Mouse (Mus musculus): Measurements from ENCODE around the gene Iqcf4. TPM values are rescaled to one million over a fixed set of nuclear protein-coding genes. Genes with fewer than 3 reads are reported as not detected.

Iqcf4 gene
- not detected for polyA plus RNA-seq (2017; shearing (Covaris generic))

GRCm38 (mm10) chr9:106570896-106571295 lies at the start of gene Iqcf4:
TSS of gene Iqcf4 (minus strand) at chr9:106570996.

GRCm38 (mm10) chr9:106561531-106561930 lies 9.3 kb downstream of the Iqcf4 start, which contains the start of gene Iqcf3:
TSS of gene Iqcf3 (minus strand) at chr9:106561631.

Other genes starting within 250 kb of the Iqcf4 start
- gene Dusp7, start 202.4 kb downstream of the Iqcf4 start, polyA plus RNA-seq (2017; shearing (Covaris generic)) = 64.0 TPM
- 577 TPM for gene Rpl29, start 141.5 kb downstream of the Iqcf4 start, polyA plus RNA-seq (2017; shearing (Covaris generic))
- gene Acy1, start 132.7 kb downstream of the Iqcf4 start, polyA plus RNA-seq (2017; shearing (Covaris generic)) = 19.6 TPM
- 8.6 TPM for gene Abhd14b, start 123.5 kb downstream of the Iqcf4 start, polyA plus RNA-seq (2017; shearing (Covaris generic))
- gene Abhd14a, start 123.3 kb downstream of the Iqcf4 start, polyA plus RNA-seq (2017; shearing (Covaris generic)) = 13.0 TPM
- gene Pcbp4, start 117.7 kb downstream of the Iqcf4 start, polyA plus RNA-seq (2017; shearing (Covaris generic)) = 12.2 TPM
- gene Gpr62, start 105.1 kb downstream of the Iqcf4 start, polyA plus RNA-seq (2017; shearing (Covaris generic)) = not detected
- gene Rrp9, start 95.0 kb downstream of the Iqcf4 start, polyA plus RNA-seq (2017; shearing (Covaris generic)) = 82.8 TPM
- 75.9 TPM for gene Parp3, start 94.0 kb downstream of the Iqcf4 start, polyA plus RNA-seq (2017; shearing (Covaris generic))
- not detected for gene Iqcf1, start 71.0 kb downstream of the Iqcf4 start, polyA plus RNA-seq (2017; shearing (Covaris generic))
- not detected for gene Iqcf5, start 56.4 kb downstream of the Iqcf4 start, polyA plus RNA-seq (2017; shearing (Covaris generic))
- not detected for gene Iqcf3, start 9.4 kb downstream of the Iqcf4 start, polyA plus RNA-seq (2017; shearing (Covaris generic))
- gene Iqcf6, start 55.6 kb upstream of the Iqcf4 start, polyA plus RNA-seq (2017; shearing (Covaris generic)) = not detected
- gene Grm2, start 85.1 kb upstream of the Iqcf4 start, polyA plus RNA-seq (2017; shearing (Covaris generic)) = not detected
- 74.4 TPM for gene Tex264, start 114.9 kb upstream of the Iqcf4 start, polyA plus RNA-seq (2017; shearing (Covaris generic))
- gene Rad54l2, start 218.2 kb upstream of the Iqcf4 start, polyA plus RNA-seq (2017; shearing (Covaris generic)) = 9.3 TPM